Mouse (Mus musculus) heart, embryonic 12.5 days (tissue): ENCODE results near the gene Foxp1. TPM values are rescaled to one million over a fixed set of nuclear protein-coding genes. Genes with fewer than 3 reads are reported as not detected.

ENCODE experiments used
- ATAC-seq: fragments of 200-750 bp; cut with Nextera tagmentation; 2 replicates; pipeline ENCODE4 v1.8.0; 2017; ENCODE audit warnings: moderate TSS enrichment, moderate library complexity; ENCODE audit not compliant: insufficient number of reproducible peaks, low FRiP score
- H3K27ac ChIP-seq: fragments of 300-500 bp; sonication (generic); 2 replicates; pipeline ENCODE4 v1.5.1; 2016; ENCODE audit warnings: mild to moderate bottlenecking, moderate library complexity; ENCODE audit not compliant: poor library complexity, severe bottlenecking
- H3K27me3 ChIP-seq: fragments of 300-500 bp; sonication (generic); replicated peaks from 2 replicates; pipeline ENCODE4 v1.6.1; 2016; ENCODE audit warnings: mild to moderate bottlenecking, moderate library complexity
- H3K36me3 ChIP-seq: fragments of 300-500 bp; sonication (generic); 2 replicates; pipeline ENCODE4 v1.6.1; 2016; ENCODE audit warnings: mild to moderate bottlenecking, moderate library complexity
- H3K4me1 ChIP-seq: fragments of 300-500 bp; sonication (generic); replicated peaks from 2 replicates; pipeline ENCODE4 v1.6.1; 2016; ENCODE audit warnings: mild to moderate bottlenecking
- H3K4me2 ChIP-seq: fragments of 300-500 bp; sonication (generic); 2 replicates; pipeline ENCODE4 v1.6.1; 2016; ENCODE audit warnings: mild to moderate bottlenecking, moderate library complexity
- H3K4me3 ChIP-seq: fragments of 300-500 bp; sonication (generic); 2 replicates; pipeline ENCODE4 v1.5.1; 2016; ENCODE audit warnings: mild to moderate bottlenecking
- H3K9ac ChIP-seq: fragments of 300-500 bp; sonication (generic); 2 replicates; pipeline ENCODE4 v1.6.1; 2016; ENCODE audit warnings: mild to moderate bottlenecking, moderate library complexity
- H3K9me3 ChIP-seq: fragments of 300-500 bp; sonication (generic); replicated peaks from 2 replicates; pipeline ENCODE4 v1.6.1; 2016; ENCODE audit warnings: mild to moderate bottlenecking, moderate library complexity
- WGBS: fragments of 180-500 bp; shearing (Covaris S2); methylation state at CpG from one replicate; pipeline ENCODE4 v1.1.7; 2016; 5-methylcytosine and 5-hydroxymethylcytosine counted together
- polyA plus RNA-seq: library from polyadenylated mRNA; unstranded; fragments of >200 nt; fragmentation: Nextera tagmentation; extraction: Ambion mirVana; gene quantifications from 2 replicates; pipeline ENCODE4 v1.2.1, GENCODE M21; 2016

The Foxp1 gene
- polyA plus RNA-seq, 1 experiment from 2014 or later, result 91.1 TPM

DNA sequence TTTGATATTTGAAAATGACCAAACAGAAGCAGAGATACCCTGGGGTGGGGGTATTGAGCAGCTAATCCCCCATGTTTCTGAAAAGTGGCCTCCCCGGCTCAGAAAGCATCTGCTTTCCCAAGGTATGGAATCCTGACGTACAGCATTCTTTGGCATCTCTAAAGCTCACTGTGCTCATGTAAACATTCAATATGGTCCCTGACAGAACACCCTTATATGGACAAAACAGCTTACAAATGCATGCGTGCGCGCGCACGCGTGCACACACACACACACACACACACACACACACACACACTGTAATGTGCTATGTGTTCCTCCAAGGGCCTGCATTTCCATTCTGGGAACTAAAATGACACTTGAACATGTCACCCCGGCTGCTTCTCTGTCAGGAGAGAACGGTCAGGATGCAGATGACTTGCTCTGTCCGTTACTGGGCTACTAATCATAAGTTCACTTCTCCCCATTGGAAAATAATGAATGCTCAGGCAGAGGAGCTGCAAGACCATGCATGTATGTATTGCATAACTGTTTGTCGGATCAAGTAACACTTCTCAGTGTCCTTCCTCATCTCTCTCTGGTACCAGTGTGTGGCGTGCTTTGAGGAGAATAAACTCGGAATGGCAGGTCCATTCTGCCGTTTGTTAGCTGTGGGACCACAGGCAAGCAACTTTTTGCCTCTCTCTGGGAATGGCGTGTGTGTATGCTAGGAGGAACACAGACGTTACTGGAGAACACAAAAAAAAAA, 15.8 kb upstream of the Foxp1 start:
- no peak overlapping the region for H3K4me3 ChIP-seq
- H3K27me3 ChIP-seq, result no peaks in the 10 kb centered on the region
- no peaks in the 10 kb centered on the region for H3K4me1 ChIP-seq
- WGBS, result 78% methylated on average over 17 of the region's 17 CpGs
- no peak overlapping the region for H3K4me2 ChIP-seq
- H3K27ac ChIP-seq, result no peak overlapping the region
- H3K36me3 ChIP-seq, result no peaks in the 10 kb centered on the region
- ATAC-seq, result no peak
- no peak overlapping the region for H3K9ac ChIP-seq
- H3K9me3 ChIP-seq, result no peaks in the 10 kb centered on the region

DNA sequence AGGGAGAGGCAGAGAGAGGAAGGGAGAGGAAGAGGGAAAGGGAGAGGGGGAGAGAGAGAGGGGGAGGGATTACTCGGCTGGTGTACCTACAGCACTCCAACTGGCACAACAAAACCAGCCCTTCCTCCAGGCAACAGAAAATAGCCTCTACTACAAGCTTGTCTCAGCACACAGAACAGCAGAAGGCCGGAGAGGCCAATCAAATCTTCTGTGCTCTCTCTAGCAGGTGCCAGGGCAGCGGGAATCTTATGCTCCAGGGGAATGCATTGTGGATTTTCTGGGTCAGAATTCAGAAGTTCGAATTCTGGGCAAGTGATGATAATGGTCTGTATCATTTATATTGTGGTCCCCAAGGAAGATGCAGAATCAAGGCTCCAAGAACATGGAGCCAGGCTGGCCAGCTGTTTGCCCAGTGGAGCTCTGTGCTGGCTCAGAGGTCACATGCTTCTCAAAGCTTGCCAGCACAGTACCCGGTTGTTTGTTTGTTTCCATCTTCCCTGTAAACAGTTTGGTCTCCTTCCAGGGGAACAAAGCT, 11.8 kb upstream of the Foxp1 start:
- WGBS, result 52% methylated on average over 5 of the region's 5 CpGs
- Histone ChIP-seq H3K36me3 (no peaks in the 10 kb centered on the region), H3K4me1 (no peaks in the 10 kb centered on the region), H3K27me3 (no peaks in the 10 kb centered on the region), H3K4me3 (no peak overlapping the region), H3K9ac (no peak overlapping the region), H3K4me2 (no peak overlapping the region), H3K27ac (no peak overlapping the region), H3K9me3 (no peaks in the 10 kb centered on the region)
- no peak for ATAC-seq

DNA sequence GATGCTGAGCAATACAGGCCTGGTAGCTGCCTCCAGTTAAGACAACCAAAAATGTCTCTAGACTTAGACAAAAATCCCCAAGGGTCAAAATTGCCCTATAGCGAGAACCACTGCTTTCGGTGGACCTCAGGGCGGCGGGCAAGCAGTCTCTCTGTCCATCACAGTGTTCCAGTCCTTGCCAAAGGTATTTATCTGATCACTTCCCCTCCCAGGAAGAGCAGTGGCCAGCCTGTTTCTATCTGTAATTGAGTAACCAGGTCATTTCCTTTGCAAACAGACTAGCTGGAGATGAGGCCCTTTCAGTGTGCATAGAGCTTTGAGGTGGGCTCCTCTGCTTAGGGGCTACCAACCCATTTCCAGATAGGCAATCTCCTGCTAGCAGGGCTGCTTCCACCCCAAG, 9.9 kb upstream of the Foxp1 start:
- H3K4me3 ChIP-seq, result no peak overlapping the region
- H3K27ac ChIP-seq, result no peak overlapping the region
- no peak overlapping the region for H3K4me2 ChIP-seq
- no peak for ATAC-seq
- 75% methylated on average over 4 of the region's 4 CpGs for WGBS
- H3K36me3 ChIP-seq, result peaks cover under 1% of the 10 kb centered on the region
- H3K9ac ChIP-seq, result no peak overlapping the region
- no peaks in the 10 kb centered on the region for H3K27me3 ChIP-seq
- no peaks in the 10 kb centered on the region for H3K4me1 ChIP-seq
- H3K9me3 ChIP-seq, result peaks cover 2% of the 10 kb centered on the region

DNA sequence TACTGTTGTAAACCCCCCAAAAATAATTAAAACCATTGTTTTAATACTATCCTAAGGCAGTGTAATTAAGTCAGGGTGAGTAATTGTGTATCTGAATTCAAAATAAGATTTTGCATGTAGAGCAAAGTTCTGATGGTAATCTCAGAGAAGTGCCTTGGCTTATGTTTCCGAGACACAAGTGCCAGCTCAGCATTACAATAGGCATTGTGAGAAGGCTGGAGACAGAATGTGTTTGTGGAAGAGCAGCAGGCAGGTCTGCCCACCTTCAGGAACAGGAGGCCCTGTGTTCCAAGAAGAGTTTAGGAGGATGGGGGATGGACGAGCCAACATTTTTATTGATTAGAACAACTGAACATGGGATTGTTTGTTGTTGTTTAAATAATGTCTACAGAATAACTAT, 6.5 kb upstream of the Foxp1 start:
- ATAC-seq, result no peak
- Histone ChIP-seq H3K27ac (no peak overlapping the region), H3K4me1 (peaks cover 8% of the 10 kb centered on the region; the same call in 1 of the 2 replicates), H3K36me3 (peaks cover 15% of the 10 kb centered on the region), H3K4me3 (no peak overlapping the region), H3K27me3 (no peaks in the 10 kb centered on the region), H3K4me2 (no peak overlapping the region), H3K9me3 (peaks cover 7% of the 10 kb centered on the region), H3K9ac (no peak overlapping the region)
- WGBS, result 71% methylated on average over 2 of the region's 2 CpGs

DNA sequence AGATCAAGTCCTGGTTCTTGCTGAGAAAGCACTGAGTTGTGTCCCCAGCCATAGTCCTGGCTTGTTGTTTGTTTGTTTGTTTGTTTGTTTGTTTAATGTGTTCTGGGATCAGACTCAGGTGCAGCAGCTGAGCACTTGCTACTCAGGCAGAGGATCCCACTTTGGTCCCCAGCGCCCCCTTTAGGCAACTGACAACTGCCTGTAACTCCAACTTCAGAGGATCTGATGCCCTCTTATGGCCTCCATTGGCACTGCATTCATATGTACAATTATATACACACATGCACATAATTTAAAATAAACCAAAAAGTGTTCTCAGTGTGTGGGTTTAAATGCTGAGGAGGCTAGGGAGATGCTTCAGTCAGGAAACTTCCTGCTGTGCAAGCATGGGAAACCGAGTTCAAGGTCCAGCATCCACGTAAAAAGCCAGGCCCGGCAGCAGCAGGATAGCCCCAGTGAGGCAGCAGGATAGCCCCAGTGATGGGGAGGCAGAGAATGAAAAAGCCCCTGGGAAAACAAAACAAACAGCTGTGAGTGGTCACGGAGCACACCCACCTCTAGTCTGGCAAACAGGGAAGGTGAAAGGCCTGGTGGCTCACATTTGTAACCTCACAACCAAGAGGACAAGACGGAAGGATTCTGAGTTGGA, 5.1 kb upstream of the Foxp1 start:
- 89% methylated on average over 6 of the region's 6 CpGs for WGBS
- H3K27ac ChIP-seq, result no peak overlapping the region
- H3K4me1 ChIP-seq, result peaks cover 9% of the 10 kb centered on the region; the same call in 1 of the 2 replicates
- no peaks in the 10 kb centered on the region for H3K27me3 ChIP-seq
- no peak overlapping the region for H3K4me3 ChIP-seq
- no peak overlapping the region for H3K9ac ChIP-seq
- H3K4me2 ChIP-seq, result no peak overlapping the region
- no peak for ATAC-seq
- peaks cover 15% of the 10 kb centered on the region for H3K36me3 ChIP-seq
- peaks cover 7% of the 10 kb centered on the region for H3K9me3 ChIP-seq

DNA sequence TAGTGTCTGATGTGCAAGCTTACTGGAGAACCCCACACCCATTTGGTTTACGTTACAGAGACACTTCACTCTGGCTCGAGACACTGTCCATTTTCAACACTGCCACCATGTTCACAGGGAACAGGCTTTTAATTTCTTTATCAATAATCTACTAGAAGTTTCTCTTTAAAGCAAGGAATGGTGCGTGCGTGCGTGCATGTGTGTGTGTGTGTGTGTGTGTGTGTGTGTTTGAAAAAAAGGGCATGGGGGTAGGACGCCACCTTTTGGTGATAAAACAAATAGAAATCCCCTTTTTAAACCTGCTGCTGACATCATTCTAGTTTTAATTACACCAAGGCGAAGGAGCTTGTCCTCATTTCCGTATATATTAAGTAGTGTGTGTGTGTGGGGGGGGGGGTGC, 2.8 kb upstream of the Foxp1 start:
- Histone ChIP-seq H3K27ac (no peak overlapping the region), H3K27me3 (no peaks in the 10 kb centered on the region), H3K4me2 (no peak overlapping the region), H3K9ac (no peak overlapping the region), H3K36me3 (peaks cover 15% of the 10 kb centered on the region), H3K4me3 (no peak overlapping the region), H3K9me3 (peaks cover 7% of the 10 kb centered on the region), H3K4me1 (peaks cover 9% of the 10 kb centered on the region; the same call in 1 of the 2 replicates)
- 63% methylated on average over 8 of the region's 8 CpGs for WGBS
- no peak for ATAC-seq

DNA sequence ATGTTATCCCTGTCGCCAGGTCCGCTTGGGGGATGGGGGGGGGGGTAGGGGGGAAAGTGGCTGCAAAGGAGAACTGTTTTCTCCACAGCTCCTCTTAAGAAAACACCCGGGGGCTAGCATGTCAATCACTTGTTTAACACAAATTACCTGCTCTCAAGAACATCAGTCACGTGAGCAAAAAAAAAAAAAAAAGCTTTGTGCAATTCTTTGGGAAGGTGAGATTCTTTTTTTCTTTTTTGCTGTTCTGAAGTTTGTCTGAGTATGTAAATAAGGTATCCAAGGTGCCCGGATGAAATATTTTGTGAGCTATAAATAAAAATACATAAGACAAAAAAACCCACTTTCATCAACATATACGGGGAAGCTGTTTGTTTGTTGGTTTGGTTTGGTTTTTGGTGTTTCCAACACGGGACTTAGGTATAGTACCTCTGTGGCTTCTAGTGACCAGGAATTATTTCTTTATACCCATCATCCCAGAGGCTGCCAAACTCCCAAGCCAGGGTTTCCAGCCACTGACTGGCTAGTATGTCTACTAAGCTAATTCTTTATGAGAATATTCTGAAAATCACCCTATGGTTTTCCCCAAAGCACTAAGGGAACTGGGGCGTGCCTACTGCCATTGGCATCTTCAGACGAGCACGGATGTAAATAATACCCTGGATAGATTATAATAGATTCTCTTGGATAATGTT, 1.3 kb upstream of the Foxp1 start:
- WGBS, result 31% methylated on average over 10 of the region's 10 CpGs
- Histone ChIP-seq H3K27ac (peak overlapping the region; percentile 100), H3K4me1 (peaks cover 9% of the 10 kb centered on the region; the same call in 1 of the 2 replicates), H3K27me3 (no peaks in the 10 kb centered on the region), H3K4me3 (peak overlapping the region; percentile 90), H3K36me3 (peaks cover 15% of the 10 kb centered on the region), H3K4me2 (peak overlapping the region; percentile 84), H3K9me3 (peaks cover 7% of the 10 kb centered on the region), H3K9ac (peak overlapping the region; percentile 99)
- no peak for ATAC-seq

DNA sequence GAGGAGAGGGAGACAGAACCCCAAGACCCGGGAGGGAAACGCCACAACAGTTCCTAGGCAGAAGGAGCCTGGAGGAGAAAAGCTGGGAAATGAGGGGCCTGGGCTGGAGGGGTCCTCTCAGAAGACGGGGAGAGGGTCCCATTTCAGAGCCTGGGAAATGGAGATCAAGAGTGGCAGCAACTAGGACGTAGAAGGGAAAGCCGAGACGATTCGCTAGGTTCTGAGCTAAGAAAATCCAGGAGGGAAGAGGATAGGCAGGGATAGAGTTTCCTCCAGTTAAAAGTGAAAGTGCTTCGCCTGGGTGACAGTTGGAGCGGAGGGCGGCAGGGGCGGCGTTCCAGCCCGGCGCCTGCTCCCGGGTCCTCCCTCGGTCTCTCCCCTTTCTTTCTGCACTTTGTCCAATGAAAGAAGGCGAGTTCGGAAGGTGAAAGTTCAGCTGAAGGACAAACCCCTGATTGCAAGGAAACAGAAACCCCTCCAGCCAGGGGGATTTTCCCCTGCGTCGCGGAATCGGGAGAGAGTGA, 650 bp upstream of the Foxp1 start:
- Histone ChIP-seq H3K9ac (peak overlapping the region; percentile 99), H3K36me3 (peaks cover 15% of the 10 kb centered on the region), H3K4me3 (peak overlapping the region; percentile 90), H3K4me1 (peaks cover 9% of the 10 kb centered on the region; the same call in 1 of the 2 replicates), H3K27ac (peak overlapping the region; percentile 100), H3K9me3 (peaks cover 7% of the 10 kb centered on the region), H3K4me2 (peak overlapping the region; percentile 84), H3K27me3 (no peaks in the 10 kb centered on the region)
- ATAC-seq, result peak; percentile 58
- under 1% methylated on average over 22 of the region's 22 CpGs for WGBS

DNA sequence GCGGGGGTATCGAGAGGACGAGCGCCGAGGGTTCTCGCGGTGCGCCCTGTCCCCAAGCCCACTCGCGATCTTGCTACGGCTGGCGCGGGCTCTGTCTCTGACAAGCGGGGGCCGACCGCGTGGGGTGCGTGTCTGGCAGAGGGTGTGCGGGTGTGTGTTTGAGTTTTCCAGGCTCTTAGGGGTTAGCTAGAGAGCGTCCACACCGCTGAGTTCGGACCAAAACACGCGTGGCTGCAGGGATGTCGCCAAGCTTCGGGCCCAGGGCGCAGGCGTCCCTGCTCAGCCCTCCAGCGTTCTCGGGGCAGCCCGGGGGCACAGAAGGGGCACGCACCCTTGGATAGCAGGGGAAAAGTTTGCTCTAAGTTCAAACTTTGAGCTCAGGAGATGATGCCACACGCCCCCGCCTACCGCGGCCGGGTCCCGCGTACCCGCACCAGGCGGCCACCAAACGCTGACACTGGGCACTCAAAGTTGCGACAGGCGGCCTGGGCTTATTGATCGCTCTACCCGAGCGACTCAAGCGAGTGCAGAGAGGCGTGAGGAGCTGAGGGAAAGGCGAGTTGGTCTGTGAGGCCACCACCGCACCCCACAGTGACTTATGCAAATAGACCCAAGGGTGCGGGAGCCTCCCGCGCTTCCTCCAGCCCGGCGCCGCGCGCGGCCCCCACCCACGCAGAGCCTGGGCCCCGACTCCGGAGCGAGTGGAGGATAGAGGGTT, 721 bp downstream of the Foxp1 start:
- Histone ChIP-seq H3K27ac (peak overlapping the region; percentile 100), H3K9ac (peak overlapping the region; percentile 99)
- ATAC-seq, result peak; percentile 10; the same call in 1 of the 2 replicates

DNA sequence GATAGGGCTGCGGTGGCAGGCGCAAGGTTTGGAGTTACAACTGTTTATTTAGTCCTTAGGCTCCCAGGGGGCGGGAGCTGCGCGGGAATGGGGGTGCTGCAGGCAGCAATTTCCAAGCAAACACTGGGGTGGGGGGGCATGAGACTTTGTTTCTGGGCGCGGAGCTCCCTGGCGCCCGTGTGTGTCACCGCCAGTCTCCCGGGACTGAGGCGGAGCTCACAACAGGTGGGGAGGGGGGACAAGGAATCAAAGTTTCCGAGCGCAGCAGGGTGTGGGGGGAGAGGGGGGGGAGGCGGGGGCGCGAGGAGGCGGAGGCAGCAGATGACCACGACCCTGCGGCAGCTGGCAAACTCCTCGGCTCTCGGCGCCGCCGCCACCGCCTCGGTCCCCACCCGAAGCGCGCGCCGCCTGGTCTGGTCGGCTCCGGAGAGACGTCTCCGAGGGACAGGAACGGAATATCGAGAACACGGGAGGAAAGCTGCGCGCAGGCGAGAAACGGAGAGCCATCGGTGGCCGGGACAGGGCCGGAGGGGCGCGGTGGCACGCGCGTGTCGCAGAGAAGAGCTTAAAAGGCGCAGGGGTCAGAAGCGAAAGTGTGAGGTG, 1.4 kb downstream of the Foxp1 start:
- Histone ChIP-seq H3K9ac (peak overlapping the region; percentile 99), H3K27me3 (no peaks in the 10 kb centered on the region), H3K27ac (peak overlapping the region; percentile 100), H3K4me3 (peak overlapping the region; percentile 90), H3K4me2 (peak overlapping the region; percentile 84), H3K9me3 (no peaks in the 10 kb centered on the region), H3K4me1 (peaks cover 12% of the 10 kb centered on the region; the same call in 1 of the 2 replicates), H3K36me3 (peaks cover under 1% of the 10 kb centered on the region; the same call in 1 of the 2 replicates)
- WGBS, result under 1% methylated on average over 50 of the region's 54 CpGs
- ATAC-seq, result peak; percentile 81

More for the DNA sequence above, 721 bp downstream of the Foxp1 start:
- no peaks in the 10 kb centered on the region for H3K9me3 ChIP-seq
- whole genome bisulfite sequencing, result under 1% methylated on average over 64 of the region's 64 CpGs
- H3K36me3 ChIP-seq, result peaks cover 7% of the 10 kb centered on the region
- H3K27me3 ChIP-seq, result no peaks in the 10 kb centered on the region
- peak overlapping the region; percentile 84 for H3K4me2 ChIP-seq
- peaks cover 12% of the 10 kb centered on the region; the same call in 1 of the 2 replicates for H3K4me1 ChIP-seq
- peak overlapping the region; percentile 90 for H3K4me3 ChIP-seq
